Mouse (Mus musculus) hindlimb bud, embryonic 11.5 days (tissue): ENCODE results near the gene Prss22.
"Not testable (repeated sequence)": the region's sequence is repeated elsewhere in the genome, so short reads cannot be mapped to it uniquely, and the experiment has no call there.

ENCODE experiments used
- DNase-seq: peaks from one replicate; pipeline ENCODE4 v3.0.0-alpha.2; 2012; ENCODE audit warnings: low read depth, low spot score; ENCODE audit errors: extremely low spot score

Gene Prss22

DNA sequence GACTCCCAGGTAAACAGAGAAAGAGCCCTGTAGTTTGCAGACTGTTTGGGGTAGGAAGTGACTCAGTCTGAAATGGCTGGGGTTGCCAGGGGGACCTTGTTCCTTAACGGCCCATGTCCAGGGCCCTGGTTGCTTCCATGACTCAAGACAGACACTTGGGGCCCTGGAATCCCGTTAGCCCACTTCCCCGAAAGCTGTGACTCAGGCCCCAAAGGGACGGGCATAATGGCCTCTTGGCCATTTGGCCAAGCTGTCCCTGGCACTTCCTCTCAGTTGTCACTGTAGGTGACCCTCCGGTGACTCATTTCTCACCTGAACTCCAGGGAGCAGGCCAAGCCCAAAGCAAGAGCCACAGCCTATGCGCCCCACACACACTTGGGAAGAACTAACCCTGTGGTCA, 483 bp upstream of the Prss22 start:
- DNase-seq: no peak

- no peak for DNase-seq
Measured at GRCm38 (mm10) chr17:23995421-23995820, 2.5 kb downstream of the Prss22 start.

DNA sequence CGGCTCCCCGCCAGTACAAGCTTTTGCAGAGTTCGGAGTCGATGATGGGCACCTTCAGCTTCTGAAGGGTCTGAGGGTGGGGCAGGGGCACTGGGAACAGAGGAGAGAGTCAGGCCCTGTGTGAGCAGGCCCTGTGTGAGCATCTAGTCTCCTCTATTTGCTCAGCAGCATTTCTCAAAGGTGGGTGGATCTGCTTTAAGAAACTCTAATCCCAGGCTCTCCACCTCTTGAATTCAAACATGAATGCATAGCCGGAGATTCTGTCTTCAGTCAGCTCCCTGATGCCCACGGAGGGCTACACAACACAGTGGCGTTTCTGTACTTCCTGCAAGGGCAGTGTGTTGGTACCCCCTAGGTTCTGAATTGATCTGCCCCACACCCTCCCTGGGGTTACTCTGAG, 3.2 kb downstream of the Prss22 start:
- no peak for DNase-seq

GRCm38 (mm10) chr17:23993559-23994428, 4.1 kb downstream of the Prss22 start:
- DNase-seq: peak; percentile 31

DNA sequence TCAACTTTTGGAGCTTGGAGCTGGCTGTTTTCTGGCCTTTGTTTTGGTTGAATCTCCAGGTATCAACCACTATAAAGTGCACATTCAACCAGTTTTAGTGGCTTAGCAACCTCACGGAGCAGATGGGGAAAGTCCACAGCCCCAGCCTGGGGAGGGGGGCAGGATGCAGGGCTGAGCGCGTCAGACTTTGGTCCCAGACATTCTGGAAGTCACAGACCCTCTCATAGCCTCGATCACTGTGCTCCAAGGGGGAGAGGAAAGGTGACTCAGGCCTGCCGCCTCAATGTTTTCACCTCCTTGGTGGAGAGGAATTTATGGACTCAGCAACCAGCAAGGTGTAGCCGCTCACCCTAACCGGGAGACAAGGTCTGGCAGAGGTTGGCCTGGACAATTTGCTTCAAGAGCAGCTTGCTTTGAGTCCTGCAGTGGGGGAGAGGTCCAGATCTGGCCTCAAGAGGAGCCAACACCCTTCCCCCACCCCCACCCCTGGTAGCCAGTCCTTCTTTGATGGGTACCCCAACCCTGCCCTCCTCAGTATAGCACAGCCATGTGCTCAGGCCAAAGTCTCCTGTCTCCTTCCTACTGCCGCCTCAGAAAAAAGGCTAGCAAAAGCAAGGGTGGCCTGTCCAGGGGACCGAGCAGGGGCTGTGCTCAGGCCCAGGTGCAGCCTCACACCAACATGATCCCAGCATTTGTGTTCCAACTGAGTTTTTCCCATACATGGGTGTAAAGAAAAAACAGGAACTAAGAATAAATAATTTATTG, 4.9 kb downstream of the Prss22 start:
- DNase-seq: no peak

GRCm38 (mm10) chr17:23989802-23990201, 8.1 kb downstream of the Prss22 start:
- no peak for DNase-seq

- DNase-seq: no peak
Measured at GRCm38 (mm10) chr17:23984989-23985388, 12.9 kb downstream of the Prss22 start.

DNA sequence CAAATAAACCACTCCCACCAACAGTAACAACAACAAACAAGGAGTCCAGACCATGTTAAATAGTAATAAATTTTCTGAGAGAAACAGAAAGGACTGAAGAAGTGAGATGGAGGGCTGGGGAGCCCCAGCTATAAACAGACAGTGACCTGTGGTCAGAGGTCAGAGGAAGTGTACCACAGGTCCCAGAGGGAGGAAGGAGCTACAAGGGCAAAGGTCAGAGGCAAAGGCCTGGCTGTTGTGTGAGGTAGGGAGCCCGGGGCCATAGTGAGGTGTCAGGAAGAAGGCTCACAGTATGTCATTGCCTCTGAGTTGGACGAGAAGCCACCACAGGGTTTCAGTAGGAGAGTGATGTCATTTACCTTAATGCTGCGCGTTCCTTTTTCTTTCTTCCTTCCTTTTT, 15.0 kb downstream of the Prss22 start:
- no peak for DNase-seq

DNA sequence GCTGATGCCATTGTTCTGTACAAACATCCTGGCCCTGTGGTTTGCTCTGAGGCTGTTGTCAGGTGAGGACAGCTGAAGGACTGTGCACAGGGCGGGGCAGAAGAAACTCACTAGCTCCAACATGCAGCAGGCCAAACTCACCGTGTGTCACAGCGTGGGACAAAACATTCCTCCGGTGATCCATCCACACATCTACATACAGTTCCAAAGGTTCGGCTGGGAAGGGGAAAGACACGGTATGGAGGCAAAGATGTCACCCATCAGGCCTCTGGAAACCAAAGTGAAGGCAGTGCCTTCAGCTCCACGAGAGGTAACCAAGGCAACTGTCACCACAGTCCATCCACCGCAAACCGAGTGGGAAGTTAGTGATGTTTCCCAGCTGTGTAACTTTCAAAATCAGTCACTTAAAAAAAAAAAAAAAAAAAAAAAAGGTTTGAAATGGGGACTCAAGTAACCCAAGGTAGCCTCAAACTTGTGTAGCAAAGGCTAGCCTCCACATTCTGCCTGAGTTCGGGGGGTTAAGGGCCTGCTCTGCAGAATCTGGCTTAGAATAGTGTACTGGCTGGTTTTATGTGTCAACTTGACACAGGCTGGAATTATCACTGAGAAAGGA, 17.5 kb downstream of the Prss22 start, which contains the start of gene Prss30:
Prss30 (minus strand) TSS at position 270 of the 613 bp plus-strand sequence.
- DNase-seq: no peak

DNA sequence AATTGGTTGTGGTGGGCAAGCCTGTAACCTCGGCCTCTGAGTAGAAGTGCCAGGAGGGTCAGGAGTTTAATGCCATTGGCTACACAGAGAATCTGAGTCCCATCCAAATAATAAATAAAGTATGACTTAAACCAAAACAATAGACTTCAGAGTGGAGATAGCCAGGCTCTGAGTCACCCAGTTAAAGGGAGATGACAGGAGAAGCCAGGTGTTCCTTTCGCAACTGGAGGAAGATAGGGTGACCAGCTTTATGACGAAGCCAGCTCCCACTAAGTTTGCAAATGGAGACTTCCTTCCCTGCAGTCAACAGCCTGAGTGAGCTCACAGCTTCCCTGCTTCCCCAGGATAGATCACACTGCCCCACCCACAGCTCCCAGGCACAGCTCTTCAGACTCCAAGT, 18.4 kb downstream of the Prss22 start:
- no peak for DNase-seq

DNA sequence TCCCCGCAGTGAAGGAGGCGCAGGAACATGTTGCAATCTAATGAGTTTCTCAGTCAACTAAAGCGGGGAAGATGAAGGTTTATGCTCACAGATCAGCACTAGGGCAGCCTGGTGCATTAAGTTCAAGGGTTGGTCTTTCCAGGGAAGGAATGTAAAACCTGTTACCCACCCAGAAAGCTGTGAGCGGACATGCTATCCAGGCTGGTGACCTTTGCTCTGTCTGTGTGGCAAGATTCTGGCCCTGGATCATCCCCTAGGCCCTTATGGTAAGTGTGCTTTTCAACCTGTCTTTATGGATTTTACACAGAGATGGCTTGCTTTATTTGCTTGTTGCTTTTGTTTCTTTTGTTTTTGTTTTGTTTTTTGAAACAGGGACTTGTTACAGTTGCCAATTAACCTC, 21.2 kb downstream of the Prss22 start:
- no peak for DNase-seq

GRCm38 (mm10) chr17:23971315-23971714, 26.6 kb downstream of the Prss22 start:
- no peak for DNase-seq

- peak; percentile 39 for DNase-seq
Measured at GRCm38 (mm10) chr17:23969231-23969630, 28.7 kb downstream of the Prss22 start.

DNA sequence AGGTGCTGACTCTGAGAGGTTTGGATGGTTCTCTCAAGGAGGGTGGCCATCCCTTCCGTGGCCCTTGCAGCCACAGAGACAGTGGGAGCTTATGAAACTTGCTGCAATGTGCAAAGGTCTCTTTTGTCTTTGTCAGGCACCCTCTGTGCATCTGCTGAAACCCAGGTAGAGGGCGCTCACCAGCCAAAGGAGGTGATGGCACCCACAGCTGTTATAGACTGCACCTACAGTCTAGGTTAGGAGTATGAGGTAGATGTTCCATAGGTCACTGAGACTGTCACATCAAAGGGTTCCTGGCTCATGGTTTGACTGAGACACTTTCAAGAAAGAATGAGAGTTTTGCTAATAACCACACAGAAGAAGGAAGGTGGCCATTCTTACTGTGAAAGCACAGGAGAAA, 29.1 kb downstream of the Prss22 start:
- no peak for DNase-seq

GRCm38 (mm10) chr17:23966658-23967401, 31.1 kb downstream of the Prss22 start:
- DNase-seq: no peak

- DNase-seq: no peak
Measured at GRCm38 (mm10) chr17:23965805-23966425, 32.0 kb downstream of the Prss22 start.

DNA sequence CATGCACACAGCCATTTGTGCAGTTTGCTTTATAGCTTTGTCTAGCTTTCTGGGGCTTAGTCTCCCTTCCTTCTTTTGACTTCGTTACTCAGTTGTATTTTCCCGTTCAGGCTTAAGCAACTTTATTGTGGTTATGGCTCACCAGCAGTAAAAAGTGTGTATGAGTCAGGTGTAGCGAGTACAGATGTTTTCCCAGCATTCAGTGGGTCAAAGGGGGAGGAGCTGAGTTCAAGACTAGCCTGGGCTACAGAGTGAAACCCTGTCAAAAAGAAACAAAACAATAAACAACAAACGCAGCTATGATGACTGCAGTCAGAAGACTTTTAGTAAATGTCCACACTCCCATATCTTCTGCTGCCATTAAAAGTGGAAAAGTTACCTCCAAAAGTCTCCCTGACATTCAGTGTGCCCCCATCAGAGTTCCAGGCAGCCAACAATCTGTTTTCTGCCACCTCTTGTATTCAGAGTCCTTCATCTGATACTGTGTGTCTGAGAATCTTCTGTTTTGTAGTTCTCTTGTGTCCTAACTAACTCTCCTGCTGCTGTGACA, 36.3 kb downstream of the Prss22 start:
- no peak for DNase-seq

GRCm38 (mm10) chr17:23960084-23960738, 37.7 kb downstream of the Prss22 start:
- DNase-seq: peak; percentile 96

- DNase-seq: no peak
Measured at GRCm38 (mm10) chr17:23955174-23955573, 42.7 kb downstream of the Prss22 start, which contains the start of gene Sbpl. Gene Sbpl, minus strand, starts transcription at chr17:23955274.

GRCm38 (mm10) chr17:23950828-23951227, 47.1 kb downstream of the Prss22 start:
- not testable (repeated sequence) for DNase-seq
